Mouse (Mus musculus) forebrain, embryonic 13.5 days (tissue): ENCODE measurements around the gene Snai1. TPM values are rescaled to one million over a fixed set of nuclear protein-coding genes. Genes with fewer than 3 reads are reported as not detected.
A peak's percentile ranks its signal among the peaks of the same experiment; 100 is the strongest.

ENCODE experiments used
- ATAC-seq: fragments of 200-750 bp; cut with Nextera tagmentation; 2 replicates; pipeline ENCODE4 v1.8.0; 2017
- H3K27ac ChIP-seq: fragments of 300-500 bp; sonication (generic); 2 replicates; pipeline ENCODE4 v1.5.1; 2015; ENCODE audit warnings: inconsistent platforms, mild to moderate bottlenecking, moderate library complexity
- H3K27me3 ChIP-seq: fragments of 300-500 bp; sonication (generic); 2 replicates; pipeline ENCODE4 v1.6.1; 2015; ENCODE audit warnings: mild to moderate bottlenecking, inconsistent platforms
- H3K36me3 ChIP-seq: fragments of 300-500 bp; sonication (generic); 2 replicates; pipeline ENCODE4 v1.6.1; 2015; ENCODE audit warnings: mild to moderate bottlenecking, inconsistent platforms; ENCODE audit not compliant: poor library complexity, severe bottlenecking
- H3K4me1 ChIP-seq: fragments of 300-500 bp; sonication (generic); 2 replicates; pipeline ENCODE4 v1.6.1; 2015; ENCODE audit warnings: inconsistent platforms
- H3K4me2 ChIP-seq: fragments of 300-500 bp; sonication (generic); 2 replicates; pipeline ENCODE4 v1.6.1; 2015; ENCODE audit warnings: inconsistent platforms, mild to moderate bottlenecking, moderate library complexity
- H3K4me3 ChIP-seq: fragments of 300-500 bp; sonication (generic); 2 replicates; pipeline ENCODE4 v1.5.1; 2015; ENCODE audit warnings: mild to moderate bottlenecking, inconsistent platforms
- H3K9ac ChIP-seq: fragments of 300-500 bp; sonication (generic); 2 replicates; pipeline ENCODE4 v1.6.1; 2015; ENCODE audit warnings: mild to moderate bottlenecking, inconsistent platforms
- H3K9me3 ChIP-seq: fragments of 300-500 bp; sonication (generic); replicated peaks from 2 replicates; pipeline ENCODE4 v1.6.1; 2016; ENCODE audit warnings: inconsistent platforms
- WGBS: fragments of 180-500 bp; shearing (Covaris S2); methylation state at CpG from one replicate; pipeline ENCODE4 v1.1.7; 2015; 5-methylcytosine and 5-hydroxymethylcytosine counted together
- polyA plus RNA-seq: library from polyadenylated mRNA; unstranded; fragments of >200 nt; fragmentation: Nextera tagmentation; extraction: Ambion mirVana; gene quantifications from 2 replicates; pipeline ENCODE4 v1.2.1, GENCODE M21; 2015

Gene Snai1
- polyA plus RNA-seq, 1 experiment from 2014 or later = 1.9 TPM

GRCm38 (mm10) chr2:167544004-167544356 lies 6.0 kb downstream of the Snai1 start:
- no peaks in the 10 kb centered on the region for H3K36me3 ChIP-seq
- ATAC-seq = no peak
- no peak overlapping the region for H3K9ac ChIP-seq
- 19% methylated on average over 4 of the region's 4 CpGs for WGBS
- H3K9me3 ChIP-seq = no peaks in the 10 kb centered on the region
- H3K27me3 ChIP-seq = peaks cover 28% of the 10 kb centered on the region
- no peak overlapping the region for H3K4me3 ChIP-seq
- peak overlapping the region; percentile 25; the same call in 1 of the 2 replicates for H3K27ac ChIP-seq
- H3K4me2 ChIP-seq = no peak overlapping the region
- peaks cover 28% of the 10 kb centered on the region for H3K4me1 ChIP-seq

- no peak overlapping the region for H3K4me3 ChIP-seq
- no peaks in the 10 kb centered on the region for H3K9me3 ChIP-seq
- H3K4me1 ChIP-seq = peaks cover 28% of the 10 kb centered on the region
- 67% methylated on average over 5 of the region's 5 CpGs for WGBS
- no peaks in the 10 kb centered on the region for H3K36me3 ChIP-seq
- no peak overlapping the region for H3K9ac ChIP-seq
- H3K27me3 ChIP-seq = peaks cover 24% of the 10 kb centered on the region
- H3K27ac ChIP-seq = no peak overlapping the region
- ATAC-seq = no peak
- H3K4me2 ChIP-seq = no peak overlapping the region
These were observed 6.5 kb downstream of the Snai1 start for GRCm38 (mm10) chr2:167544456-167544855.

- Histone ChIP-seq H3K4me2 (no peak overlapping the region), H3K9ac (no peak overlapping the region), H3K36me3 (no peaks in the 10 kb centered on the region), H3K27ac (no peak overlapping the region), H3K4me3 (no peak overlapping the region), H3K4me1 (peaks cover 11% of the 10 kb centered on the region; the same call in 1 of the 2 replicates), H3K27me3 (peaks cover 2% of the 10 kb centered on the region; the same call in 1 of the 2 replicates), H3K9me3 (no peaks in the 10 kb centered on the region)
- no peak for ATAC-seq
- 89% methylated on average over 18 of the region's 18 CpGs for WGBS
These were observed 8.6 kb downstream of the Snai1 start for GRCm38 (mm10) chr2:167546447-167547195.

- Histone ChIP-seq H3K9ac (no peak overlapping the region), H3K27ac (no peak overlapping the region), H3K36me3 (no peaks in the 10 kb centered on the region), H3K27me3 (no peaks in the 10 kb centered on the region), H3K9me3 (no peaks in the 10 kb centered on the region), H3K4me2 (no peak overlapping the region), H3K4me1 (peaks cover 11% of the 10 kb centered on the region; the same call in 1 of the 2 replicates), H3K4me3 (no peak overlapping the region)
- WGBS = 76% methylated on average over 8 of the region's 8 CpGs
- no peak for ATAC-seq
These were observed 9.4 kb downstream of the Snai1 start for GRCm38 (mm10) chr2:167547444-167547843.

- no peaks in the 10 kb centered on the region for H3K9me3 ChIP-seq
- H3K27me3 ChIP-seq = no peaks in the 10 kb centered on the region
- ATAC-seq = no peak
- H3K9ac ChIP-seq = no peak overlapping the region
- H3K4me1 ChIP-seq = peaks cover 5% of the 10 kb centered on the region; the same call in 1 of the 2 replicates
- no peak overlapping the region for H3K27ac ChIP-seq
- no peak overlapping the region for H3K4me2 ChIP-seq
- 87% methylated on average over 7 of the region's 7 CpGs for WGBS
- no peaks in the 10 kb centered on the region for H3K36me3 ChIP-seq
- H3K4me3 ChIP-seq = no peak overlapping the region
These were observed 11.0 kb downstream of the Snai1 start for GRCm38 (mm10) chr2:167548961-167549360.

- WGBS = 83% methylated on average over 8 of the region's 8 CpGs
- Histone ChIP-seq H3K27me3 (no peaks in the 10 kb centered on the region), H3K4me1 (no peaks in the 10 kb centered on the region)
These were observed 12.4 kb downstream of the Snai1 start for GRCm38 (mm10) chr2:167550341-167550854.

GRCm38 (mm10) chr2:167551342-167551920 lies 13.4 kb downstream of the Snai1 start:
- H3K9me3 ChIP-seq = no peaks in the 10 kb centered on the region
- ATAC-seq = no peak
- WGBS = 77% methylated on average over 8 of the region's 8 CpGs

More at GRCm38 (mm10) chr2:167550341-167550854, 12.4 kb downstream of the Snai1 start:
- Histone ChIP-seq H3K9me3 (no peaks in the 10 kb centered on the region), H3K9ac (no peak overlapping the region), H3K36me3 (no peaks in the 10 kb centered on the region), H3K4me2 (no peak overlapping the region), H3K4me3 (no peak overlapping the region), H3K27ac (no peak overlapping the region)
- ATAC-seq = no peak

GRCm38 (mm10) chr2:167552292-167552691 lies 14.3 kb downstream of the Snai1 start:
- Histone ChIP-seq H3K4me3 (no peak overlapping the region), H3K27ac (no peak overlapping the region), H3K27me3 (no peaks in the 10 kb centered on the region), H3K4me2 (no peak overlapping the region), H3K36me3 (no peaks in the 10 kb centered on the region), H3K4me1 (no peaks in the 10 kb centered on the region), H3K9me3 (peaks cover 7% of the 10 kb centered on the region; the same call in 1 of the 2 replicates), H3K9ac (no peak overlapping the region)
- 82% methylated on average over 4 of the region's 4 CpGs for WGBS
- no peak for ATAC-seq

More at GRCm38 (mm10) chr2:167551342-167551920, 13.4 kb downstream of the Snai1 start:
- Histone ChIP-seq H3K4me1 (no peaks in the 10 kb centered on the region), H3K27me3 (no peaks in the 10 kb centered on the region), H3K27ac (no peak overlapping the region), H3K9ac (no peak overlapping the region), H3K4me2 (no peak overlapping the region), H3K4me3 (no peak overlapping the region), H3K36me3 (no peaks in the 10 kb centered on the region)

GRCm38 (mm10) chr2:167552927-167553402 lies 15.0 kb downstream of the Snai1 start:
- Histone ChIP-seq H3K9ac (no peak overlapping the region), H3K27ac (no peak overlapping the region), H3K4me2 (no peak overlapping the region), H3K4me1 (no peaks in the 10 kb centered on the region), H3K36me3 (no peaks in the 10 kb centered on the region), H3K27me3 (no peaks in the 10 kb centered on the region), H3K4me3 (no peak overlapping the region), H3K9me3 (peaks cover 7% of the 10 kb centered on the region; the same call in 1 of the 2 replicates)
- ATAC-seq = no peak
- WGBS = 23% methylated on average over 11 of the region's 11 CpGs

GRCm38 (mm10) chr2:167555766-167556165 lies 17.8 kb downstream of the Snai1 start:
- whole genome bisulfite sequencing = 85% methylated on average over 5 of the region's 5 CpGs
- Histone ChIP-seq H3K9me3 (peaks cover 7% of the 10 kb centered on the region; the same call in 1 of the 2 replicates), H3K36me3 (no peaks in the 10 kb centered on the region), H3K9ac (no peak overlapping the region), H3K27me3 (peaks cover 11% of the 10 kb centered on the region; the same call in 1 of the 2 replicates), H3K27ac (no peak overlapping the region), H3K4me1 (peaks cover 10% of the 10 kb centered on the region), H3K4me2 (no peak overlapping the region), H3K4me3 (no peak overlapping the region)
- ATAC-seq = no peak

GRCm38 (mm10) chr2:167559413-167559812 lies 21.4 kb downstream of the Snai1 start:
- Histone ChIP-seq H3K4me1 (peaks cover 28% of the 10 kb centered on the region), H3K27ac (no peak overlapping the region), H3K9me3 (peaks cover 7% of the 10 kb centered on the region; the same call in 1 of the 2 replicates), H3K27me3 (peaks cover 11% of the 10 kb centered on the region; the same call in 1 of the 2 replicates), H3K36me3 (no peaks in the 10 kb centered on the region), H3K4me3 (no peak overlapping the region), H3K9ac (peak overlapping the region; percentile 51; the same call in 1 of the 2 replicates), H3K4me2 (peak overlapping the region; percentile 47)
- 7% methylated on average over 27 of the region's 27 CpGs for WGBS
- ATAC-seq = no peak

- WGBS = 37% methylated on average over 8 of the region's 8 CpGs
- peaks cover 1% of the 10 kb centered on the region; the same call in 1 of the 2 replicates for H3K9me3 ChIP-seq
- no peak for ATAC-seq
- H3K4me2 ChIP-seq = no peak overlapping the region
- peaks cover 33% of the 10 kb centered on the region for H3K4me1 ChIP-seq
- H3K27me3 ChIP-seq = peaks cover 11% of the 10 kb centered on the region; the same call in 1 of the 2 replicates
- H3K27ac ChIP-seq = peak overlapping the region; percentile 25; the same call in 1 of the 2 replicates
- H3K36me3 ChIP-seq = no peaks in the 10 kb centered on the region
- H3K4me3 ChIP-seq = no peak overlapping the region
- peak overlapping the region; percentile 12; the same call in 1 of the 2 replicates for H3K9ac ChIP-seq
These were observed 24.1 kb downstream of the Snai1 start for GRCm38 (mm10) chr2:167562101-167562500.
